Mouse (Mus musculus): ENCODE measurements around the gene Pls1. TPM values are rescaled to one million over a fixed set of nuclear protein-coding genes. Genes with fewer than 3 reads are reported as not detected.

Gene Pls1
- polyA plus RNA-seq, 1 experiment from 2014 or later, result 10.7 TPM

- Histone ChIP-seq H3K4me3 (no peak overlapping the region), H3K27me3 (replicated peaks) (no peaks in the 10 kb centered on the region), H3K4me1 (peaks cover 8% of the 10 kb centered on the region; the same call in 1 of the 2 replicates), H3K27ac (no peak overlapping the region; the same call in 1 of the 2 replicates), H3K9ac (no peak overlapping the region), H3K36me3 (no peaks in the 10 kb centered on the region), H3K9me3 (replicated peaks) (no peaks in the 10 kb centered on the region), H3K4me2 (no peak overlapping the region)
- 28% methylated on average over 10 of the region's 10 CpGs for WGBS (ENCODE audit: insufficient replicate concordance)
- peak; percentile 68 for ATAC-seq
Measured at GRCm38 (mm10) chr9:95801610-95802451, 43.3 kb downstream of the Pls1 start.

GRCm38 (mm10) chr9:95796323-95796722 is 48.8 kb downstream of the Pls1 start:
- no peaks in the 10 kb centered on the region for H3K36me3 ChIP-seq
- H3K27me3 ChIP-seq (replicated peaks), result no peaks in the 10 kb centered on the region
- no peak overlapping the region for H3K9ac ChIP-seq
- H3K4me1 ChIP-seq, result no peaks in the 10 kb centered on the region
- no peak overlapping the region for H3K4me2 ChIP-seq
- no peak overlapping the region for H3K27ac ChIP-seq
- no peak overlapping the region for H3K4me3 ChIP-seq
- WGBS (ENCODE audit: insufficient replicate concordance), result 80% methylated on average over 2 of the region's 2 CpGs
- ATAC-seq, result no peak
- peaks cover 3% of the 10 kb centered on the region; the same call in 1 of the 2 replicates for H3K9me3 ChIP-seq (replicated peaks)

GRCm38 (mm10) chr9:95795844-95796243 is 49.3 kb downstream of the Pls1 start:
- Histone ChIP-seq H3K27me3 (replicated peaks) (no peaks in the 10 kb centered on the region), H3K9me3 (replicated peaks) (peaks cover 3% of the 10 kb centered on the region; the same call in 1 of the 2 replicates), H3K4me2 (no peak overlapping the region), H3K4me1 (no peaks in the 10 kb centered on the region), H3K9ac (no peak overlapping the region), H3K36me3 (no peaks in the 10 kb centered on the region), H3K27ac (no peak overlapping the region), H3K4me3 (no peak overlapping the region)
- 74% methylated on average over 5 of the region's 5 CpGs for WGBS (ENCODE audit: insufficient replicate concordance)
- no peak for ATAC-seq

GRCm38 (mm10) chr9:95795077-95795784 is 49.9 kb downstream of the Pls1 start:
- ATAC-seq, result no peak
- H3K27ac ChIP-seq, result 0 out of 2 replicates have a peak overlapping the region, but pooled peaks have one; percentile 8
- H3K36me3 ChIP-seq, result no peaks in the 10 kb centered on the region
- no peak overlapping the region for H3K4me3 ChIP-seq
- H3K4me1 ChIP-seq, result no peaks in the 10 kb centered on the region
- H3K9ac ChIP-seq, result no peak overlapping the region
- H3K9me3 ChIP-seq (replicated peaks), result peaks cover 3% of the 10 kb centered on the region; the same call in 1 of the 2 replicates
- H3K4me2 ChIP-seq, result no peak overlapping the region
- no peaks in the 10 kb centered on the region for H3K27me3 ChIP-seq (replicated peaks)
- WGBS (ENCODE audit: insufficient replicate concordance), result 66% methylated on average over 2 of the region's 2 CpGs

- no peak for ATAC-seq
- H3K27ac ChIP-seq, result no peak overlapping the region
Measured at GRCm38 (mm10) chr9:95793986-95794744, 50.9 kb downstream of the Pls1 start.

GRCm38 (mm10) chr9:95784888-95785511 is 60.1 kb downstream of the Pls1 start:
- Histone ChIP-seq H3K9ac (no peak overlapping the region), H3K27ac (no peak overlapping the region), H3K4me1 (no peaks in the 10 kb centered on the region), H3K4me2 (no peak overlapping the region), H3K27me3 (replicated peaks) (no peaks in the 10 kb centered on the region), H3K36me3 (no peaks in the 10 kb centered on the region), H3K4me3 (no peak overlapping the region), H3K9me3 (replicated peaks) (no peaks in the 10 kb centered on the region)
- WGBS (ENCODE audit: insufficient replicate concordance), result 81% methylated on average over 16 of the region's 16 CpGs
- ATAC-seq, result no peak

More at GRCm38 (mm10) chr9:95793986-95794744, 50.9 kb downstream of the Pls1 start:
- H3K9me3 ChIP-seq (replicated peaks), result peaks cover 3% of the 10 kb centered on the region; the same call in 1 of the 2 replicates
- no peak overlapping the region for H3K9ac ChIP-seq
- no peak overlapping the region for H3K4me2 ChIP-seq
- H3K4me1 ChIP-seq, result no peaks in the 10 kb centered on the region
- 79% methylated on average over 15 of the region's 15 CpGs for WGBS (ENCODE audit: insufficient replicate concordance)
- H3K27me3 ChIP-seq (replicated peaks), result no peaks in the 10 kb centered on the region
- H3K4me3 ChIP-seq, result no peak overlapping the region
- H3K36me3 ChIP-seq, result no peaks in the 10 kb centered on the region

- H3K9me3 ChIP-seq (replicated peaks), result no peaks in the 10 kb centered on the region
- H3K4me3 ChIP-seq, result no peak overlapping the region
- no peak overlapping the region for H3K4me2 ChIP-seq
- H3K27me3 ChIP-seq (replicated peaks), result no peaks in the 10 kb centered on the region
- H3K36me3 ChIP-seq, result no peaks in the 10 kb centered on the region
- H3K9ac ChIP-seq, result no peak overlapping the region
- no peak; the same call in 1 of the 2 replicates for ATAC-seq
- 71% methylated on average over 17 of the region's 17 CpGs for WGBS (ENCODE audit: insufficient replicate concordance)
- no peak overlapping the region for H3K27ac ChIP-seq
- no peaks in the 10 kb centered on the region for H3K4me1 ChIP-seq
Measured at GRCm38 (mm10) chr9:95783646-95784293, 61.3 kb downstream of the Pls1 start.

GRCm38 (mm10) chr9:95771671-95772070 is 73.4 kb downstream of the Pls1 start:
- H3K4me1 ChIP-seq, result no peaks in the 10 kb centered on the region
- no peaks in the 10 kb centered on the region for H3K36me3 ChIP-seq
- no peak overlapping the region for H3K9ac ChIP-seq
- H3K4me2 ChIP-seq, result no peak overlapping the region
- no peak overlapping the region for H3K27ac ChIP-seq
- H3K9me3 ChIP-seq (replicated peaks), result no peaks in the 10 kb centered on the region
- H3K4me3 ChIP-seq, result no peak overlapping the region
- 73% methylated on average over 2 of the region's 2 CpGs for WGBS (ENCODE audit: insufficient replicate concordance)
- no peaks in the 10 kb centered on the region for H3K27me3 ChIP-seq (replicated peaks)
- no peak for ATAC-seq

GRCm38 (mm10) chr9:95763218-95763617 is 81.9 kb downstream of the Pls1 start:
- H3K4me3 ChIP-seq, result no peak overlapping the region
- H3K36me3 ChIP-seq, result no peaks in the 10 kb centered on the region
- no peaks in the 10 kb centered on the region for H3K9me3 ChIP-seq (replicated peaks)
- H3K27ac ChIP-seq, result no peak overlapping the region
- H3K27me3 ChIP-seq (replicated peaks), result no peaks in the 10 kb centered on the region
- no peak overlapping the region for H3K9ac ChIP-seq
- WGBS (ENCODE audit: insufficient replicate concordance), result 10% methylated on average over 4 of the region's 4 CpGs
- peak; percentile 30; the same call in 1 of the 2 replicates for ATAC-seq
- H3K4me1 ChIP-seq, result no peaks in the 10 kb centered on the region
- H3K4me2 ChIP-seq, result no peak overlapping the region

- ATAC-seq, result no peak
- no peaks in the 10 kb centered on the region for H3K4me1 ChIP-seq
Measured at GRCm38 (mm10) chr9:95762228-95762627, 82.9 kb downstream of the Pls1 start.

GRCm38 (mm10) chr9:95761381-95761780 is 83.7 kb downstream of the Pls1 start:
- WGBS (ENCODE audit: insufficient replicate concordance), result 69% methylated on average over 8 of the region's 8 CpGs
- H3K9me3 ChIP-seq (replicated peaks), result no peaks in the 10 kb centered on the region

More at GRCm38 (mm10) chr9:95762228-95762627, 82.9 kb downstream of the Pls1 start:
- Histone ChIP-seq H3K4me2 (no peak overlapping the region), H3K9me3 (replicated peaks) (no peaks in the 10 kb centered on the region), H3K36me3 (no peaks in the 10 kb centered on the region), H3K27me3 (replicated peaks) (no peaks in the 10 kb centered on the region), H3K9ac (no peak overlapping the region), H3K4me3 (no peak overlapping the region), H3K27ac (no peak overlapping the region)
- 74% methylated on average over 3 of the region's 3 CpGs for WGBS (ENCODE audit: insufficient replicate concordance)

More at GRCm38 (mm10) chr9:95761381-95761780, 83.7 kb downstream of the Pls1 start:
- no peaks in the 10 kb centered on the region for H3K27me3 ChIP-seq (replicated peaks)
- no peak overlapping the region for H3K9ac ChIP-seq
- H3K36me3 ChIP-seq, result no peaks in the 10 kb centered on the region
- H3K4me1 ChIP-seq, result no peaks in the 10 kb centered on the region
- H3K27ac ChIP-seq, result no peak overlapping the region
- no peak overlapping the region for H3K4me2 ChIP-seq
- no peak overlapping the region for H3K4me3 ChIP-seq
- no peak for ATAC-seq
